Comparison of ENCODE assay signal across 14 mouse cellular contexts in the genomic region with DNA sequence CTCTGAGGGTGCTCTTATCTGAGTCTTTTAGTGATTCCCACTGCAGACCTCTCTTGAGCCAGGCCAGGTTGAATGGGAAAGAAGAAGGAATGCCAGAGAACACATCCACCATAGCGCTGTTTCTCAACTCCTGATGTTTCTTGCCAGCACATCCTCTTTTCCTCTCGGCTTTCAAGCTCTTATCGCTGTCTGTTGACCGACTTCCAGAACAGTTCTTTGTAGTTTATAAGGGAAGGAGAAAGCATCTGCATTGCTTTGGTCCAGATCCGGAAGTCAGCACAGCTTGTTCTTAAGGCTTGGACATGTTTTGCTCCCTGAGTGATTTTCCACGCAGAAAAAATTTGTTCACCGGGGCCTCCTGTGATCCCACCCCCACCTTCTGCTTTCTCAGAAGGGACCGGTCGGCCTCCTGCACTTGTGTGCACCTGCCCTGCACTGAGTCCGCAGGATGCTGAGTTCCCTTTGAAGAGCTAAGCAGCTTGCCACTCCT.
DNase-seq lines count a peak whose midpoint lies in the region; ATAC-seq and TF ChIP-seq lines count a peak whose summit lies in the region.
"Had no signal": no experiment of that assay in that cellular context is flagged by ENCODE, and none has a peak within 500 bp of the region (broad histone marks: within the 10 kb centered on the region; RNA-seq: fewer than 3 reads in every experiment).

No protein-coding gene starts in this region.

- H3K4me2 ChIP-seq in forebrain, embryonic 14.5 days (ENCODE audit: low read length): 0 out of 2 replicates have a peak overlapping the region, but pooled peaks have one; percentile 1
- H3K4me2 ChIP-seq in forebrain, embryonic 12.5 days: no peak overlapping the region
- H3K4me2 ChIP-seq in hindbrain, postnatal 0 days (ENCODE audit: low read depth, low read length): 0 out of 2 replicates have a peak overlapping the region, but pooled peaks have one; percentile 7
- H3K4me2 ChIP-seq in hindbrain, embryonic 13.5 days: no peak overlapping the region
- peak overlapping the region; percentile 4; the same call in 1 of the 2 replicates for H3K4me2 ChIP-seq in heart, embryonic 16.5 days (ENCODE audit: low read depth, low read length)
- H3K4me2 ChIP-seq: hindbrain, embryonic 15.5 days; kidney, embryonic 15.5 days; midbrain, embryonic 13.5 days had no signal

- no peaks in the 10 kb centered on the region for H3K9me3 ChIP-seq in forebrain, embryonic 14.5 days (replicated peaks; ENCODE audit: control insufficient read depth, low read length)
- no peaks in the 10 kb centered on the region for H3K9me3 ChIP-seq in forebrain, embryonic 12.5 days
- H3K9me3 ChIP-seq in hindbrain, postnatal 0 days (ENCODE audit: low read length): no peaks in the 10 kb centered on the region
- no peaks in the 10 kb centered on the region for H3K9me3 ChIP-seq in hindbrain, embryonic 13.5 days
- H3K9me3 ChIP-seq in heart, embryonic 16.5 days (replicated peaks; ENCODE audit: control insufficient read depth, low read length): no peaks in the 10 kb centered on the region
- H3K9me3 ChIP-seq: hindbrain, embryonic 15.5 days; kidney, embryonic 15.5 days; midbrain, embryonic 13.5 days had no signal

- no peak for DNase-seq in forebrain, embryonic 14.5 days (ENCODE audit: low spot score)
- no peak for DNase-seq in hindbrain, postnatal 0 days (ENCODE audit: low spot score)
- DNase-seq in 3134 (ENCODE audit: extremely low read depth, insufficient read length, low spot score): peak; percentile 46
- no peak for DNase-seq in right cerebral cortex, postnatal 4 days
- DNase-seq in MN1 (ENCODE audit: low spot score): no peak
- DNase-seq: thymus, adult 2 months had no signal

- 22% methylated on average over 10 of the region's 10 CpGs for WGBS in forebrain, embryonic 14.5 days
- 30% methylated on average over 10 of the region's 10 CpGs for WGBS in forebrain, embryonic 12.5 days
- WGBS in hindbrain, postnatal 0 days: 29% methylated on average over 10 of the region's 10 CpGs
- 39% methylated on average over 10 of the region's 10 CpGs for WGBS in hindbrain, embryonic 13.5 days
- 34% methylated on average over 10 of the region's 10 CpGs for WGBS in heart, embryonic 16.5 days

- H3K4me3 ChIP-seq in forebrain, embryonic 14.5 days (ENCODE audit: low read depth, low read length): no peak overlapping the region
- no peak overlapping the region for H3K4me3 ChIP-seq in forebrain, embryonic 12.5 days (replicated peaks)
- H3K4me3 ChIP-seq in hindbrain, postnatal 0 days (ENCODE audit: low read length): no peak overlapping the region
- H3K4me3 ChIP-seq in hindbrain, embryonic 13.5 days: no peak overlapping the region
- H3K4me3 ChIP-seq in heart, embryonic 16.5 days (ENCODE audit: low read length): no peak overlapping the region
- H3K4me3 ChIP-seq: erythroblast, embryonic 14.5 days; hindbrain, embryonic 15.5 days; kidney, embryonic 15.5 days; layer of hippocampus, adult 2 months; midbrain, embryonic 13.5 days had no signal

- 0 out of 2 replicates have a peak, but pooled peaks cover 2% of the 10 kb centered on the region for H3K27me3 ChIP-seq in forebrain, embryonic 14.5 days (replicated peaks; ENCODE audit: control insufficient read depth, insufficient read depth, low read length)
- peaks cover 59% of the 10 kb centered on the region for H3K27me3 ChIP-seq in forebrain, embryonic 12.5 days
- H3K27me3 ChIP-seq in hindbrain, postnatal 0 days (ENCODE audit: insufficient read depth, low read length): no peaks in the 10 kb centered on the region
- 0 out of 2 replicates have a peak, but pooled peaks cover 2% of the 10 kb centered on the region for H3K27me3 ChIP-seq in hindbrain, embryonic 13.5 days
- no peaks in the 10 kb centered on the region for H3K27me3 ChIP-seq in heart, embryonic 16.5 days (ENCODE audit: control insufficient read depth, insufficient read depth, low read length)
- H3K27me3 ChIP-seq: hindbrain, embryonic 15.5 days had no signal

- ATAC-seq in forebrain, embryonic 14.5 days: no peak
- no peak for ATAC-seq in forebrain, embryonic 12.5 days (ENCODE audit: low FRiP score)
- ATAC-seq in hindbrain, postnatal 0 days: no peak
- ATAC-seq in hindbrain, embryonic 13.5 days (ENCODE audit: low FRiP score): no peak
- no peak for ATAC-seq in heart, embryonic 16.5 days (replicated peaks; ENCODE audit: extremely low read depth, insufficient read depth, low FRiP score)
- ATAC-seq: midbrain, embryonic 13.5 days had no signal

- H3K36me3 ChIP-seq in forebrain, embryonic 14.5 days (ENCODE audit: control insufficient read depth, insufficient read depth, low read length): no peaks in the 10 kb centered on the region
- no peaks in the 10 kb centered on the region for H3K36me3 ChIP-seq in forebrain, embryonic 12.5 days (replicated peaks)
- no peaks in the 10 kb centered on the region for H3K36me3 ChIP-seq in hindbrain, postnatal 0 days (ENCODE audit: insufficient read depth, low read length)
- H3K36me3 ChIP-seq in hindbrain, embryonic 13.5 days: no peaks in the 10 kb centered on the region
- H3K36me3 ChIP-seq in heart, embryonic 16.5 days (ENCODE audit: control insufficient read depth, insufficient read depth): no peaks in the 10 kb centered on the region
- H3K36me3 ChIP-seq: hindbrain, embryonic 15.5 days; kidney, embryonic 15.5 days; midbrain, embryonic 13.5 days had no signal

- no peak overlapping the region for H3K27ac ChIP-seq in forebrain, embryonic 14.5 days (ENCODE audit: low read depth, low read length)
- no peak overlapping the region for H3K27ac ChIP-seq in forebrain, embryonic 12.5 days
- no peak overlapping the region for H3K27ac ChIP-seq in hindbrain, postnatal 0 days
- no peak overlapping the region for H3K27ac ChIP-seq in hindbrain, embryonic 13.5 days
- H3K27ac ChIP-seq in heart, embryonic 16.5 days (ENCODE audit: low read length): peak overlapping the region; percentile 79
- H3K27ac ChIP-seq: hindbrain, embryonic 15.5 days; kidney, embryonic 15.5 days; layer of hippocampus, adult 2 months; midbrain, embryonic 13.5 days had no signal

- no peak for TF ChIP-seq CTCF in hindbrain, postnatal 0 days (IDR thresholded peaks at IDR 0.05; ENCODE audit: low read depth)

- H3K9ac ChIP-seq in forebrain, embryonic 14.5 days (ENCODE audit: low read length): no peak overlapping the region
- no peak overlapping the region for H3K9ac ChIP-seq in forebrain, embryonic 12.5 days
- H3K9ac ChIP-seq in hindbrain, postnatal 0 days (replicated peaks; ENCODE audit: low read length): no peak overlapping the region
- H3K9ac ChIP-seq in hindbrain, embryonic 13.5 days: no peak overlapping the region
- 0 out of 2 replicates have a peak overlapping the region, but pooled peaks have one; percentile 38 for H3K9ac ChIP-seq in heart, embryonic 16.5 days (ENCODE audit: low read length)
- H3K9ac ChIP-seq: hindbrain, embryonic 15.5 days; kidney, embryonic 15.5 days; midbrain, embryonic 13.5 days had no signal

- H3K4me1 ChIP-seq in forebrain, embryonic 14.5 days (ENCODE audit: control insufficient read depth, insufficient read depth, low read length): peaks cover 10% of the 10 kb centered on the region; the same call in 1 of the 2 replicates
- peaks cover 23% of the 10 kb centered on the region for H3K4me1 ChIP-seq in forebrain, embryonic 12.5 days
- peaks cover 23% of the 10 kb centered on the region for H3K4me1 ChIP-seq in hindbrain, postnatal 0 days (ENCODE audit: insufficient read depth, low read length)
- H3K4me1 ChIP-seq in hindbrain, embryonic 13.5 days (replicated peaks): peaks cover 27% of the 10 kb centered on the region
- H3K4me1 ChIP-seq in heart, embryonic 16.5 days (ENCODE audit: control insufficient read depth, insufficient read depth, low read length): peaks cover 44% of the 10 kb centered on the region

Comparison
In these comparisons a context has a peak if more than half of its experiments do, and no peak if none do; other contexts are left out.
1. H3K4me2 ChIP-seq: peak in forebrain, embryonic 14.5 days (single experiment), hindbrain, postnatal 0 days (single experiment) and heart, embryonic 16.5 days (single experiment); none in forebrain, embryonic 12.5 days (single experiment) and hindbrain, embryonic 13.5 days (single experiment).